Mouse (Mus musculus) kidney, adult 2 months (tissue): ENCODE measurements around the gene Klhl18.

Experiments
- CTCF ChIP-seq: fragments of 200-500 bp; conservative IDR thresholded peaks from 2 replicates; pipeline ENCODE4 v1.5.1; 2011; ENCODE audit warnings: low read depth, mild to moderate bottlenecking, control low read depth, low read length, moderate library complexity, mixed read lengths; ENCODE audit not compliant: insufficient read depth, insufficient read length
- POLR2A ChIP-seq: fragments of 200-500 bp; IDR thresholded peaks from one replicate; pipeline ENCODE4 v1.6.1; 2011; ENCODE audit warnings: low read depth, low read length, control low read depth

- no peak for TF ChIP-seq POLR2A
- no peak for TF ChIP-seq CTCF
Measured at GRCm38 (mm10) chr9:110460884-110461815, 15.3 kb downstream of the Klhl18 start.
